Mouse (Mus musculus) C2C12 (cell line): Measurements from ENCODE around the gene Rep15. TPM values are rescaled to one million over a fixed set of nuclear protein-coding genes. Genes with fewer than 3 reads are reported as not detected.

Source experiments
- H3K27me3 ChIP-seq: one replicate; pipeline ENCODE4 v1.6.1; 2011; ENCODE audit not compliant: control insufficient read depth, insufficient read depth, insufficient read length
- H3K36me3 ChIP-seq: one replicate; pipeline ENCODE4 v1.6.1; 2011; ENCODE audit not compliant: control insufficient read depth, insufficient read depth
- H3K4me3 ChIP-seq: one replicate; pipeline ENCODE4 v1.5.1; 2011; ENCODE audit warnings: mild to moderate bottlenecking, control low read depth; ENCODE audit not compliant: poor library complexity, insufficient read depth, severe bottlenecking
- H3K79me2 ChIP-seq: one replicate; pipeline ENCODE4 v1.6.1; 2011; ENCODE audit not compliant: control insufficient read depth, insufficient read depth
- H3K79me3 ChIP-seq: one replicate; pipeline ENCODE4 v1.6.1; 2011; ENCODE audit warnings: low read depth, control low read depth
- H3ac ChIP-seq: one replicate; pipeline ENCODE3; 2011; ENCODE audit warnings: low read depth; ENCODE audit not compliant: control insufficient read depth, insufficient read length
- CEBPB ChIP-seq: IDR thresholded peaks from one replicate; pipeline ENCODE4 v1.6.1; 2011; ENCODE audit warnings: low read depth, mild to moderate bottlenecking, control low read depth, moderate library complexity
- CTCF ChIP-seq: IDR thresholded peaks from one replicate; pipeline ENCODE4 v1.5.1; 2011; ENCODE audit not compliant: control insufficient read depth, insufficient read depth, insufficient read length
- FOSL1 ChIP-seq: IDR thresholded peaks from one replicate; pipeline ENCODE4 v1.8.0; 2011; ENCODE audit warnings: mild to moderate bottlenecking, low read length; ENCODE audit not compliant: poor library complexity, insufficient read depth, severe bottlenecking
- MAX ChIP-seq: IDR thresholded peaks from one replicate; pipeline ENCODE4 v1.6.1; 2011; ENCODE audit warnings: mild to moderate bottlenecking, control low read depth
- MYOD1 ChIP-seq: IDR thresholded peaks from one replicate; pipeline ENCODE4 v1.6.1; 2011; ENCODE audit warnings: low read depth; ENCODE audit not compliant: control insufficient read depth, insufficient read length
- MYOG ChIP-seq: IDR thresholded peaks from one replicate; pipeline ENCODE4 v1.6.1; 2011; ENCODE audit not compliant: control insufficient read depth, insufficient read length; ENCODE audit errors: extremely low read depth
- USF1 ChIP-seq: IDR thresholded peaks from one replicate; pipeline ENCODE4 v1.6.1; 2011; ENCODE audit warnings: low read depth, mild to moderate bottlenecking, control low read depth, moderate library complexity
- polyA plus RNA-seq: library from polyadenylated mRNA; unstranded; fragments of >200 nt; fragmentation: generic; extraction: Trizol; gene quantifications from one replicate; pipeline ENCODE4 v1.2.1, GENCODE M21; 2012; ENCODE audit warnings: missing spikeins

Rep15 gene
- polyA plus RNA-seq, 1 experiment: 0.68 TPM

GRCm38 (mm10) chr6:147022375-147023132, 9.8 kb upstream of the Rep15 start:
- no peak overlapping the region for H3K4me3 ChIP-seq
- no peak for TF ChIP-seq CTCF
- no peaks in the 10 kb centered on the region for H3K79me2 ChIP-seq
- no peak overlapping the region for H3ac ChIP-seq
- H3K27me3 ChIP-seq: no peaks in the 10 kb centered on the region
- peaks cover 77% of the 10 kb centered on the region for H3K36me3 ChIP-seq
- H3K79me3 ChIP-seq: no peaks in the 10 kb centered on the region

- TF ChIP-seq MAX (no peak), CEBPB (no peak), CTCF (no peak), MYOD1 (no peak), MYOG (no peak), FOSL1 (no peak), USF1 (no peak)
- Histone ChIP-seq H3K79me2 (no peaks in the 10 kb centered on the region), H3K79me3 (no peaks in the 10 kb centered on the region), H3K27me3 (no peaks in the 10 kb centered on the region), H3K4me3 (no peak overlapping the region), H3K36me3 (peaks cover 77% of the 10 kb centered on the region), H3ac (no peak overlapping the region)
These were observed 9.3 kb upstream of the Rep15 start for GRCm38 (mm10) chr6:147023133-147023395.

- Histone ChIP-seq H3K4me3 (no peak overlapping the region), H3K79me2 (no peaks in the 10 kb centered on the region), H3K79me3 (no peaks in the 10 kb centered on the region), H3K36me3 (peaks cover 77% of the 10 kb centered on the region), H3K27me3 (no peaks in the 10 kb centered on the region), H3ac (no peak overlapping the region)
- TF ChIP-seq CTCF (no peak), CEBPB (no peak), USF1 (no peak), FOSL1 (no peak), MAX (no peak), MYOD1 (no peak), MYOG (no peak)
These were observed 8.8 kb upstream of the Rep15 start for GRCm38 (mm10) chr6:147023568-147023967.

GRCm38 (mm10) chr6:147024761-147025160, 7.6 kb upstream of the Rep15 start:
- H3K79me3 ChIP-seq: no peaks in the 10 kb centered on the region
- H3K36me3 ChIP-seq: peaks cover 81% of the 10 kb centered on the region
- no peak overlapping the region for H3ac ChIP-seq
- H3K79me2 ChIP-seq: no peaks in the 10 kb centered on the region
- no peak overlapping the region for H3K4me3 ChIP-seq
- no peak for TF ChIP-seq MYOG
- no peak for TF ChIP-seq FOSL1
- TF ChIP-seq MAX: no peak
- no peak for TF ChIP-seq CTCF
- no peak for TF ChIP-seq MYOD1
- TF ChIP-seq USF1: no peak
- no peak for TF ChIP-seq CEBPB
- no peaks in the 10 kb centered on the region for H3K27me3 ChIP-seq

- H3K36me3 ChIP-seq: peaks cover 87% of the 10 kb centered on the region
- H3K79me2 ChIP-seq: no peaks in the 10 kb centered on the region
- H3K27me3 ChIP-seq: no peaks in the 10 kb centered on the region
- H3K4me3 ChIP-seq: no peak overlapping the region
- H3K79me3 ChIP-seq: no peaks in the 10 kb centered on the region
- TF ChIP-seq MYOG (no peak), USF1 (no peak), MYOD1 (no peak), FOSL1 (no peak), CEBPB (no peak), MAX (no peak), CTCF (no peak)
- no peak overlapping the region for H3ac ChIP-seq
These were observed 4.0 kb upstream of the Rep15 start for GRCm38 (mm10) chr6:147028396-147028795.

GRCm38 (mm10) chr6:147029591-147029990, 2.8 kb upstream of the Rep15 start:
- Histone ChIP-seq H3ac (no peak overlapping the region), H3K79me3 (no peaks in the 10 kb centered on the region), H3K79me2 (no peaks in the 10 kb centered on the region), H3K4me3 (no peak overlapping the region), H3K36me3 (peaks cover 83% of the 10 kb centered on the region), H3K27me3 (no peaks in the 10 kb centered on the region)
- TF ChIP-seq CTCF (no peak), MYOG (no peak), MAX (no peak), CEBPB (no peak), FOSL1 (no peak), USF1 (no peak), MYOD1 (no peak)
